Mouse (Mus musculus) heart, embryonic 15.5 days (tissue): ENCODE data around the gene Mup9. TPM values are rescaled to one million over a fixed set of nuclear protein-coding genes. Genes with fewer than 3 reads are reported as not detected.
"Not testable (repeated sequence)": the region's sequence is repeated elsewhere in the genome, so short reads cannot be mapped to it uniquely, and the experiment has no call there.

ENCODE experiments used
- ATAC-seq: fragments of 200-750 bp; cut with Nextera tagmentation; replicated peaks from 2 replicates; pipeline ENCODE4 v1.8.0; 2017; ENCODE audit warnings: low read depth, moderate TSS enrichment; ENCODE audit not compliant: insufficient number of reproducible peaks, insufficient read depth, low FRiP score
- H3K27ac ChIP-seq: fragments of 300-500 bp; sonication (generic); 2 replicates; pipeline ENCODE4 v1.5.1; 2015; ENCODE audit warnings: mild to moderate bottlenecking, inconsistent platforms
- H3K27me3 ChIP-seq: fragments of 300-500 bp; sonication (generic); 2 replicates; pipeline ENCODE4 v1.6.1; 2015; ENCODE audit warnings: inconsistent platforms
- H3K36me3 ChIP-seq: fragments of 300-500 bp; sonication (generic); 2 replicates; pipeline ENCODE4 v1.6.1; 2015; ENCODE audit warnings: mild to moderate bottlenecking, inconsistent platforms
- H3K4me1 ChIP-seq: fragments of 300-500 bp; sonication (generic); replicated peaks from 2 replicates; pipeline ENCODE4 v1.6.1; 2015; ENCODE audit warnings: inconsistent platforms
- H3K4me2 ChIP-seq: fragments of 300-500 bp; sonication (generic); 2 replicates; pipeline ENCODE4 v1.6.1; 2015; ENCODE audit warnings: inconsistent platforms, mild to moderate bottlenecking, moderate library complexity
- H3K4me3 ChIP-seq: fragments of 300-500 bp; sonication (generic); 2 replicates; pipeline ENCODE4 v1.5.1; 2015; ENCODE audit warnings: mild to moderate bottlenecking, inconsistent platforms
- H3K9ac ChIP-seq: fragments of 300-500 bp; sonication (generic); 2 replicates; pipeline ENCODE4 v1.6.1; 2015; ENCODE audit warnings: mild to moderate bottlenecking, inconsistent platforms
- H3K9me3 ChIP-seq: fragments of 300-500 bp; sonication (generic); replicated peaks from 2 replicates; pipeline ENCODE4 v1.6.1; 2016; ENCODE audit warnings: inconsistent platforms
- WGBS: fragments of 180-500 bp; shearing (Covaris S2); methylation state at CpG from one replicate; pipeline ENCODE4 v1.1.7; 2015; ENCODE audit warnings: mixed read lengths; 5-methylcytosine and 5-hydroxymethylcytosine counted together
- polyA plus RNA-seq: library from polyadenylated mRNA; unstranded; fragments of >200 nt; fragmentation: Nextera tagmentation; extraction: Ambion mirVana; gene quantifications from 2 replicates; pipeline ENCODE4 v1.2.1, GENCODE M21; 2015

Gene Mup9
- polyA plus RNA-seq: not detected in 2 replicates

GRCm38 (mm10) chr4:60421852-60422251 is at the start of gene Mup9:
Mup9 (minus strand) TSS chr4:60421952.
- not testable (repeated sequence) for H3K9me3 ChIP-seq, H3K4me2 ChIP-seq, H3K27me3 ChIP-seq, H3K4me3 ChIP-seq, ATAC-seq, H3K4me1 ChIP-seq, H3K27ac ChIP-seq, H3K9ac ChIP-seq, H3K36me3 ChIP-seq
- WGBS: 58% methylated on average over 3 of the region's 3 CpGs

Other genes with a start within 250 kb of the Mup9 start
- not detected in 2 replicates for gene Mup8, start 199.4 kb downstream of the Mup9 start, polyA plus RNA-seq
- gene Mup1, start 80.0 kb upstream of the Mup9 start, polyA plus RNA-seq: not detected in 2 replicates
- not detected in 2 replicates for gene Mup10, start 160.2 kb upstream of the Mup9 start, polyA plus RNA-seq
- gene Mup11, start 240.5 kb upstream of the Mup9 start, polyA plus RNA-seq: not detected in 2 replicates